ENCODE assay signal across 8 mouse cellular contexts in the genomic region with DNA sequence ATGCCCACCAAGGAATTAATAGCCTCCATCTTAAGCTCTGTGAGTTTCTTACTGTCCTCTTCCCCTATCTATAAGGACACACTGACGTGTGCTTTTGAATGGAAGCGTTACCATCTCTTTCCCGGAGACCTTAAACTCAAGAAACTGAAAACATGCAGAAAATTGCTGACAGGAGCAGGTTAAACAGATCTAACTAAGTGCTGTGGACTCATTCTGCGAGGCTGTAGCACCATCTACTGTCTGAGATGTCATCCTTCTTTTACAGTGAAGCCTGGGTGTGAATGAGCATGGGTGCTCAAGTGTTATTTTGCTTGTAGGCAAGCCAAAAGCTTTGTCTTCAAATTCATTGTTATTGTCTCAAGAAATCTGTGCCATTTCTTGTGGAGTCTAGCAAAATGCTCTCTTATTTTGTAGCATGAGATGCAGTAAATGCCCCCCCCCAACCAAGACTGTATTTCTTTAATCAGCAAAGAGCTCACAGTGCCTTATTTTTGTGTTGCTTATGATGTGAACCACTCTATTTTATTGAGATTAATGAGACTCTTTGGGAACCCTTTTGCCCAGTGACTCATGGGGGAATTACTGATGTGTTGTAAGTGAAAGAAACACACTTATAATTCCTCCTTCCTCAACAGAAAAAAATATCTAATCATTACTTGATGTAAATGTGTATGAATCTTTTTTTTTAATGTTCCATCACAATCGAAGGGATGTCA.
DNase-seq lines count a peak whose midpoint lies in the region; ATAC-seq and TF ChIP-seq lines count a peak whose summit lies in the region.

No protein-coding gene starts in this region.

- intact Hi-C loops in heart, postnatal 14 days (cut with DNase I): no loop called here

- H3K36me3 ChIP-seq in lung, embryonic 15.5 days: no peaks in the 10 kb centered on the region

- no peaks in the 10 kb centered on the region for H3K4me1 ChIP-seq in lung, embryonic 15.5 days

- TF ChIP-seq CTCF in layer of hippocampus, adult 2 months (conservative IDR thresholded peaks at IDR 0.05): peak; percentile 93

- H3K27me3 ChIP-seq in lung, embryonic 15.5 days: no peaks in the 10 kb centered on the region

- H3K9ac ChIP-seq in lung, embryonic 15.5 days: no peak overlapping the region

- DNase-seq in lung, postnatal 25 days (ENCODE audit: low spot score): no peak
- peak; percentile 57 to 73 for DNase-seq in cerebellum, postnatal 36 days
- DNase-seq in heart, postnatal 14 days: peak; percentile 16 to 42
- DNase-seq in layer of hippocampus, adult 2 months (ENCODE audit: low spot score in 2 of 2): peak; percentile 56 to 70
- peak; percentile 49 for DNase-seq in mesoderm, embryonic 11.5 days (ENCODE audit: low read depth, low spot score)
- peak; percentile 63 for DNase-seq in telencephalon, adult 2 months (ENCODE audit: low read depth, low spot score)
- DNase-seq in gastrocnemius, postnatal 25 days: no peak

- no peak overlapping the region for H3K4me3 ChIP-seq in lung, embryonic 15.5 days
- no peak overlapping the region for H3K4me3 ChIP-seq in layer of hippocampus, adult 2 months

- WGBS in lung, embryonic 15.5 days: 22% methylated on average over 5 of the region's 5 CpGs

- no peaks in the 10 kb centered on the region for H3K9me3 ChIP-seq in lung, embryonic 15.5 days

- peak; percentile 57; the same call in 1 of the 2 replicates for ATAC-seq in lung, embryonic 15.5 days (ENCODE audit: borderline replicate concordance, extremely low read depth, low FRiP score, low TSS enrichment)

- H3K4me2 ChIP-seq in lung, embryonic 15.5 days: no peak overlapping the region

- no peak overlapping the region for H3K27ac ChIP-seq in lung, embryonic 15.5 days
- H3K27ac ChIP-seq in layer of hippocampus, adult 2 months: no peak overlapping the region

Comparison
In these comparisons a context has a peak if more than half of its experiments do, and no peak if none do; other contexts are left out.
1. DNase-seq: peak in cerebellum, postnatal 36 days (2 of 2), heart, postnatal 14 days (2 of 2), layer of hippocampus, adult 2 months (2 of 2), mesoderm, embryonic 11.5 days (single experiment) and telencephalon, adult 2 months (single experiment); none in lung, postnatal 25 days (single experiment) and gastrocnemius, postnatal 25 days (single experiment).